In the genomic region with DNA sequence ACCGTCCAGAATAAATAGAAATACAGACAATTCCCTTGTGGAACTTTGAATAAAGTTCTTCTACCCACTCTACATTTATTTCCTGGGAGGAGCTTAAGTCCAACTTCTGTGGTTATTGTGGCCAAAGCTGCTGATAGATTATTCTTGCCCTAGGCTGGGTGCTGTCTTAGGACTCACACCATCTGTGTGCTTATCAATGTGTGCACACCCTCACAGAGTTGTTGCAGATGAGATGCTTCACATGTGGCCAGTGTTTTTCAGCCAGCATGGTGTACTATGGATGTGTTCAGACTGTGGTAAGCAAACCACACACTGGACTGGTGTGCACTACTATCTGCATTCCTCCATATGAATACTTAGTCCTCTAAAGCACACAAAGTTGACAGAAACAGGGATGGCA, we compare ENCODE assay signal across 21 mouse cellular contexts.
DNase-seq lines count a peak whose midpoint lies in the region; ATAC-seq and TF ChIP-seq lines count a peak whose summit lies in the region.
"Had no signal": no experiment of that assay in that cellular context is flagged by ENCODE, and none has a peak within 500 bp of the region (broad histone marks: within the 10 kb centered on the region; RNA-seq: fewer than 3 reads in every experiment).

No protein-coding gene starts in this region.

- no peak overlapping the region for H3K4me3 ChIP-seq in liver, embryonic 14.5 days (ENCODE audit: insufficient read depth in 1 of 2, low read depth in 2 of 2, low read length in 2 of 2)
- no peak overlapping the region for H3K4me3 ChIP-seq in stomach, embryonic 15.5 days (replicated peaks)
- H3K4me3 ChIP-seq: embryonic facial prominence, embryonic 12.5 days; forebrain, embryonic 12.5 days; heart, embryonic 15.5 days; hindbrain, embryonic 10.5 days had no signal

- ATAC-seq in liver, embryonic 14.5 days (ENCODE audit: insufficient read depth): peak; percentile 98
- ATAC-seq in stomach, embryonic 15.5 days (ENCODE audit: insufficient read depth, low FRiP score, low read depth): peak; percentile 47; the same call in 1 of the 2 replicates
- ATAC-seq: forebrain, embryonic 16.5 days had no signal

- H3K4me1 ChIP-seq in liver, embryonic 14.5 days (replicated peaks; ENCODE audit: control insufficient read depth in 2 of 2, insufficient read depth in 2 of 2, low read length in 1 of 2): peaks cover 2 to 17% of the 10 kb centered on the region in 2 experiments; a peak in 3 of 4 replicates
- H3K4me1 ChIP-seq in stomach, embryonic 15.5 days: no peaks in the 10 kb centered on the region
- H3K4me1 ChIP-seq: embryonic facial prominence, embryonic 12.5 days; heart, embryonic 15.5 days; hindbrain, embryonic 10.5 days had no signal

- no peak overlapping the region for H3K27ac ChIP-seq in liver, embryonic 14.5 days
- no peak overlapping the region for H3K27ac ChIP-seq in stomach, embryonic 15.5 days
- H3K27ac ChIP-seq: embryonic facial prominence, embryonic 12.5 days; forebrain, embryonic 12.5 days; heart, embryonic 15.5 days; hindbrain, embryonic 10.5 days; hindbrain, embryonic 14.5 days had no signal

- no peak overlapping the region for H3K9ac ChIP-seq in liver, embryonic 14.5 days (replicated peaks)
- no peak overlapping the region for H3K9ac ChIP-seq in stomach, embryonic 15.5 days
- H3K9ac ChIP-seq: embryonic facial prominence, embryonic 12.5 days; forebrain, embryonic 12.5 days; heart, embryonic 15.5 days; hindbrain, embryonic 14.5 days had no signal

- no peak overlapping the region for H3K4me2 ChIP-seq in liver, embryonic 14.5 days (ENCODE audit: low read depth)
- H3K4me2 ChIP-seq in stomach, embryonic 15.5 days: no peak overlapping the region
- H3K4me2 ChIP-seq: embryonic facial prominence, embryonic 12.5 days; forebrain, embryonic 12.5 days; heart, embryonic 11.5 days; heart, embryonic 15.5 days; hindbrain, embryonic 14.5 days had no signal

- H3K9me3 ChIP-seq in liver, embryonic 14.5 days (ENCODE audit: control insufficient read depth, low read length): no peaks in the 10 kb centered on the region
- H3K9me3 ChIP-seq in stomach, embryonic 15.5 days: no peaks in the 10 kb centered on the region
- H3K9me3 ChIP-seq: embryonic facial prominence, embryonic 12.5 days; forebrain, embryonic 12.5 days; heart, embryonic 15.5 days; hindbrain, embryonic 10.5 days had no signal

- peak; percentile 65 for TF ChIP-seq EP300 in liver, embryonic 14.5 days (IDR thresholded peaks at IDR 0.05; ENCODE audit: low read depth)

- DNase-seq in 416B (ENCODE audit: low read depth) (peak; percentile 7), liver (peak; percentile 21)
- peak; percentile 13 to 34 (median 30) for DNase-seq in liver, embryonic 14.5 days (ENCODE audit: low read depth in 3 of 3, low spot score in 3 of 3)
- no peak for DNase-seq in adrenal gland, adult (ENCODE audit: inconsistent age in 2 of 2, low spot score in 1 of 2)
- no peak for DNase-seq in thymus, adult 18-20 months
- DNase-seq: adrenal gland, adult 8-10 months; adrenal gland, postnatal 36 days; cerebellum, adult 11 months; cerebellum, adult 8-10 months; cerebellum, postnatal 14 days; gastrocnemius, postnatal 10 days; heart, adult 18-20 months; heart, postnatal 14 days had no signal

- H3K27me3 ChIP-seq in liver, embryonic 14.5 days (ENCODE audit: control insufficient read depth, insufficient read depth, low read length): no peaks in the 10 kb centered on the region
- H3K27me3 ChIP-seq in stomach, embryonic 15.5 days (replicated peaks): no peaks in the 10 kb centered on the region
- H3K27me3 ChIP-seq: embryonic facial prominence, embryonic 12.5 days; forebrain, embryonic 12.5 days; heart, embryonic 15.5 days had no signal

- H3K36me3 ChIP-seq in liver, embryonic 14.5 days (replicated peaks; ENCODE audit: control insufficient read depth, insufficient read depth, low read depth): no peaks in the 10 kb centered on the region
- H3K36me3 ChIP-seq in stomach, embryonic 15.5 days: no peaks in the 10 kb centered on the region
- H3K36me3 ChIP-seq: embryonic facial prominence, embryonic 12.5 days; forebrain, embryonic 12.5 days; heart, embryonic 15.5 days; hindbrain, embryonic 10.5 days had no signal

- TF ChIP-seq CTCF in liver, embryonic 14.5 days (IDR thresholded peaks at IDR 0.05; ENCODE audit: low read depth): no peak

- WGBS in liver, embryonic 14.5 days (ENCODE audit: insufficient replicate concordance): 29% methylated on average over 1 of the region's 1 CpGs
- WGBS in stomach, embryonic 15.5 days: 91% methylated on average over 1 of the region's 1 CpGs

Comparison
In these comparisons a context has a peak if more than half of its experiments do, and no peak if none do; other contexts are left out.
1. DNase-seq: peak in 416B (single experiment), liver (single experiment) and liver, embryonic 14.5 days (3 of 3); none in adrenal gland, adult (0 of 2) and thymus, adult 18-20 months (0 of 2).